Mouse (Mus musculus): Measurements from ENCODE around the gene Olfr118.
"Not testable (repeated sequence)": the region's sequence is repeated elsewhere in the genome, so short reads cannot be mapped to it uniquely, and the experiment has no call there.

Gene Olfr118

DNA sequence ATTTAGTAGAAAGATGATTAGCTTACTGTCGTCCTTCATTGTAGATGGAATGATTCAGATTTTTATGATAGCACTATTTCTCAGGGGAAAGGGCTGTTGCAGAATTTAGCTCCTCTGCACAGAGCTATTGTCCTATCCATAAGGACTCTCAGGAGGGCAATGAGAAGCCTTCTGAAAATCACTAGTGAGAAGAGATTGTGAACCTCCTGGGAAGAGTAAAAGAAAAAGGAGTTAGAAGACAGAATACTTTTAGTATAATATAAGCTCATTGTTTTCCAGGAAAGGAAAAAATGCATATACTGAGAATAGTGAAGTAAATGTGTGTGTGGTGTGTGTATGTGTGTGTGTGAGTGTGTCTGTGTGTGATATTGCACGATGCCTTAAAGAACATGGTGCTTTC is at the start of gene Olfr118:
Gene Olfr118, plus strand, starts transcription at position 301 of the 400 bp plus-strand sequence.
- DNase-seq, result no peak

DNA sequence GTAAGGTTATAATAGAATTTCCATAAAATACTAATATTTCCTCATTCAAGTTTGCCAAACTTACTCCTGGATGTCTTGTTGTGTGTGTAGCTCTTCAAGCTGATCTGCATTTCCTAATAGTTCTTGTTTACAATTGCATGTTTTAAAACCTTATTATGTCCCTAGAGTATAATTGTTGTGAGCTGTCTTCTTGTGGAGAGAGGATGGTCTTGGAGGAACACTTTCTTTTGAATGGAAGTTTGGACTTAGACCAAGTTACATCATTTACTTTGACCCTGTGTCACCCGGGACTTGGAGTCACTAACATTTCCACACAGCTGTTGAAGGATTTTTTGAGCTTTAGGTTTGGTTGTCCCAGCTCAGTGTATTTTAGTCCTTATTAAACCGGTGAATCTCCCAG is 39.8 kb upstream of the Olfr118 start, which contains the start of the genes Olfr115 and Olfr116:
Gene Olfr115, minus strand, starts transcription at position 101 of the 400 bp plus-strand sequence.
Gene Olfr116, minus strand, starts transcription at position 191 of the 400 bp plus-strand sequence.
- DNase-seq, result no peak

DNA sequence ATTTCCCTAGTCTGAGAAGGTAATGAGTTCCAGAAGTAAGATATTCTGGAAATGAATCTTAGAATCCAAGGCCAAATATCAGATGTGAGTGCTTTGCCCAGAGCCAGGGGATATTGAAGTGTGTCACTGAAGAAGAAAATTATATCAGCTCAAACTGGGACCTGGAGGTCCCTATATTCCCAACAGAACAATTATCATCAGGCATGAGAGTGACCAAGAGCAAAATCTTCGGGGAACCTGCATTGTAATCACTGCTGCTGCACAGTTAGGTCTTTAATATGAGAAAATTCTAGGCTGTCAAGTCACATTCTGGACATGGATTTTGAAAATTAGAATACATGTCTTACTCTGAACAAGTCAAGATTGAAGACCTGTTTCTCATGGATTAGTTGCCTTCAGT is 3.1 kb upstream of the Olfr118 start, which contains the start of gene Olfr117:
Gene Olfr117, minus strand, starts transcription at position 101 of the 400 bp plus-strand sequence.
- DNase-seq, result no peak

DNA sequence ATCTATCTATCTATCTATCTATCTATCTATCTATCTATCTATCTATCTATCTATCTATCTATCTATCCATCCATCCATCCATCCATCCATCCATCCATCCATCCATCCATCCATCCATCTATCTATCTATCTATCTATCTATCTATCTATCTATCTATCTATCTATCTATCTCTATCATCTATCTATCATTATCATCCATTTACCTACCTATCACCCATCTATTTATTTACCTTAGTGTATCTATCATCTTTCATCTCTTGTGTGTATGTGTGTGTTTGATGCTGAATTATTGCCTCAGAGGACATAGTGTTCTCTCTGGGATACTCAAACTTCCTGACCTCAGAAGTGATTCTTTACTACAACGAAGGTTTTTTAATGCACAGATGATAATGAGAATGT is 29.5 kb downstream of the Olfr118 start, which contains the start of gene Olfr119:
Gene Olfr119, plus strand, starts transcription at position 301 of the 400 bp plus-strand sequence.
- DNase-seq, result not testable (repeated sequence)

DNA sequence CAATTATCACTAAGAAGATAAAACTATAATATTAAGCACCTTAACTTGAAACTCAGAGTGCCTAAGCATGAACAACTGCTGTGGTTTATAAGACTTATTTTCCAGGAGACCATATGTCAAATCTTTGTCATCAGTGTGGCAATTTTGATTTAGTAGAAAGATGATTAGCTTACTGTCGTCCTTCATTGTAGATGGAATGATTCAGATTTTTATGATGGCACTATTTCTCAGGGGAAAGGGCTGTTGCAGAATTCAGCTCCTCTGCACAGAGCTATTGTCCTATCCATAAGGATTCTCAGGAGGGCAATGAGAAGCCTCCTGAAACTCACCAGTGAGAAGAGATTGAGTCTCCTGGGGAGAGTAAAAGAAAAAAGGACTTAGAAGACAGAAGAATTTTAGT is 54.7 kb downstream of the Olfr118 start, which contains the start of gene Olfr120:
Gene Olfr120, plus strand, starts transcription at position 301 of the 400 bp plus-strand sequence.
- no peak for DNase-seq
